Comparison of ENCODE assay signal across 10 mouse cellular contexts in the genomic region with DNA sequence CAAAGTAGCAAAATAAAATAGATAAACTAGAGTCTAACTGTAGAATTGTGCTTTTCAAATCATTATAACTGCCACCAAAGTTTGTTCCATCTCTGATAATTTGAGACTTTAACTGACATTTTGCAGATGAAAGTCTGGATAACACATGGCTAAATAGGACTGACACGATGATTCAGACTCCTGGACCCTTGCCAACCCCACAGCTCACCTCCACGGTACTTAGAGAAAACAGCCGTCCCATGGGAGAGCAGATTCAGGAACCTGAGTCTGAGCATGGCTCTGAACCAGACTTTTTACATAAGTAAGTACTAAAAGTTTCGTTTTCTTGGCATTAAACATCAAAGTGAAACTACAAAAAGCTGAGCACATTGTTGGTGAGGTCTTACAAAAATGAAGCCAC.
DNase-seq lines count a peak whose midpoint lies in the region; ATAC-seq lines count a peak whose summit lies in the region.
"Had no signal": no experiment of that assay in that cellular context is flagged by ENCODE, and none has a peak within 500 bp of the region (broad histone marks: within the 10 kb centered on the region; RNA-seq: fewer than 3 reads in every experiment).

No protein-coding gene starts in this region.

- WGBS in intestine, embryonic 16.5 days = 46% methylated on average over 4 of the region's 4 CpGs

- ATAC-seq in intestine, embryonic 16.5 days = no peak

- H3K4me3 ChIP-seq in intestine, embryonic 16.5 days (ENCODE audit: low read length) = no peak overlapping the region
- H3K4me3 ChIP-seq: heart, embryonic 13.5 days had no signal

- H3K4me1 ChIP-seq in intestine, embryonic 16.5 days (ENCODE audit: control insufficient read depth, insufficient read depth, low read length) = no peaks in the 10 kb centered on the region

- no peaks in the 10 kb centered on the region for H3K36me3 ChIP-seq in intestine, embryonic 16.5 days (ENCODE audit: control insufficient read depth, insufficient read depth, low read length)

- H3K4me2 ChIP-seq in intestine, embryonic 16.5 days (ENCODE audit: low read depth, low read length) = no peak overlapping the region
- H3K4me2 ChIP-seq: heart, embryonic 13.5 days had no signal

- H3K9me3 ChIP-seq in intestine, embryonic 16.5 days (ENCODE audit: control insufficient read depth, low read length) = no peaks in the 10 kb centered on the region
- H3K9me3 ChIP-seq: heart, embryonic 13.5 days had no signal

- H3K27me3 ChIP-seq in intestine, embryonic 16.5 days (replicated peaks; ENCODE audit: control insufficient read depth, insufficient read depth, low read length) = no peaks in the 10 kb centered on the region
- H3K27me3 ChIP-seq: heart, embryonic 13.5 days had no signal

- no peak overlapping the region for H3K9ac ChIP-seq in intestine, embryonic 16.5 days (ENCODE audit: low read depth, low read length)
- H3K9ac ChIP-seq: heart, embryonic 13.5 days had no signal

- H3K27ac ChIP-seq in intestine, embryonic 16.5 days (ENCODE audit: low read length) = no peak overlapping the region
- H3K27ac ChIP-seq: macrophage had no signal

- intact Hi-C loops in heart, postnatal 25 days (cut with DNase I) = no loop called here

- peak; percentile 14 for DNase-seq in heart, adult 8-10 months (ENCODE audit: low spot score)
- DNase-seq in heart, postnatal 25 days (ENCODE audit: low spot score) = no peak
- DNase-seq in MN1 (ENCODE audit: low spot score) = peak; percentile 86
- peak; percentile 67 to 75 for DNase-seq in cerebellum, postnatal 36 days
- peak; percentile 15 for DNase-seq in mesoderm, embryonic 11.5 days (ENCODE audit: low read depth, low spot score)
- DNase-seq in frontal cortex, postnatal 10 days (ENCODE audit: low spot score in 2 of 2) = no peak
- DNase-seq in right cerebral cortex, postnatal 4 days = no peak

Comparison
In these comparisons a context has a peak if more than half of its experiments do, and no peak if none do; other contexts are left out.
1. DNase-seq: peak in heart, adult 8-10 months (single experiment), MN1 (single experiment), cerebellum, postnatal 36 days (2 of 2) and mesoderm, embryonic 11.5 days (single experiment); none in heart, postnatal 25 days (single experiment), frontal cortex, postnatal 10 days (0 of 2) and right cerebral cortex, postnatal 4 days (single experiment).